Mouse (Mus musculus): ENCODE results near the gene Gm14151. TPM values are rescaled to one million over a fixed set of nuclear protein-coding genes. Genes with fewer than 3 reads are reported as not detected.
"Not testable (repeated sequence)": the region's sequence is repeated elsewhere in the genome, so short reads cannot be mapped to it uniquely, and the experiment has no call there.

The Gm14151 gene
- total RNA-seq (2021) = not detected
- long read RNA-seq = 0 reads

GRCm38 (mm10) chr2:151092250-151092649 is at the start of gene Gm14151:
TSS of gene Gm14151 (minus strand) at chr2:151092350.
- not testable (repeated sequence) for DNase-seq (ENCODE audit: low spot score in 2 of 2)

- DNase-seq (ENCODE audit: low spot score in 2 of 2) = not testable (repeated sequence)
Observed at GRCm38 (mm10) chr2:151097945-151098344, 5.8 kb upstream of the Gm14151 start, which contains the start of gene Gm14147. TSS of gene Gm14147 (plus strand) at chr2:151098245.

GRCm38 (mm10) chr2:151056637-151057036 is 35.5 kb downstream of the Gm14151 start:
- DNase-seq (ENCODE audit: low spot score in 2 of 2) = no peak

- no peak for DNase-seq (ENCODE audit: low spot score in 2 of 2)
Observed at GRCm38 (mm10) chr2:151040411-151040810, 51.7 kb downstream of the Gm14151 start.

GRCm38 (mm10) chr2:151039726-151040125 is 52.4 kb downstream of the Gm14151 start:
- DNase-seq (ENCODE audit: low spot score in 2 of 2) = no peak

GRCm38 (mm10) chr2:151039232-151039695 is 52.9 kb downstream of the Gm14151 start, which contains the start of the genes Ninl and Nanp:
TSS of gene Ninl (minus strand) at chr2:151039382.
TSS of gene Nanp (minus strand) at chr2:151039398.
- peak; percentile 87 to 92 for DNase-seq (ENCODE audit: low spot score in 2 of 2)

GRCm38 (mm10) chr2:151038811-151039222 is 53.3 kb downstream of the Gm14151 start:
- DNase-seq (ENCODE audit: low spot score in 2 of 2) = peak in 1 of 2 experiments; percentile 70

- DNase-seq (ENCODE audit: low spot score in 2 of 2) = peak in 1 of 2 experiments; percentile 15
Observed at GRCm38 (mm10) chr2:151037876-151038552, 54.1 kb downstream of the Gm14151 start.

- no peak for DNase-seq (ENCODE audit: low spot score in 2 of 2)
Observed at GRCm38 (mm10) chr2:151037292-151037691, 54.9 kb downstream of the Gm14151 start.

Other genes with a start within 250 kb of the Gm14151 start
- gene Abhd12, start 187.6 kb downstream of the Gm14151 start, total RNA-seq (2021) = 100 to 1,000 TPM; 324 to 341 TPM
- 1 to 10 TPM; 1.6 to 2.7 TPM for gene Gins1, start 186.9 kb downstream of the Gm14151 start, total RNA-seq (2021)
- 1 to 10 TPM; 5.6 to 5.8 TPM for gene Ninl, start 53.0 kb downstream of the Gm14151 start, total RNA-seq (2021)
- 10 to 100 TPM; 18.8 to 24.9 TPM for gene Nanp, start 53.0 kb downstream of the Gm14151 start, total RNA-seq (2021)
- gene Gm14147, start 5.9 kb upstream of the Gm14151 start, total RNA-seq (2021) = not detected

Measured in layer of hippocampus, adult 18-20 months (tissue).